Mouse (Mus musculus) left cerebral cortex, adult 6 months (tissue): Measurements from ENCODE around the gene Cby3. TPM values are rescaled to one million over a fixed set of nuclear protein-coding genes. Genes with fewer than 3 reads are reported as not detected.

ENCODE experiments used
- long read RNA-seq, 2 experiments: library from polyadenylated mRNA; unstranded; transcript quantifications; one replicate each; pipeline ENCODE4 v2.0.0; 2019 to 2020
- polyA plus RNA-seq: library from polyadenylated mRNA; unstranded; fragments of <200 nt; fragmentation: Nextera tagmentation; gene quantifications from 2 replicates; pipeline ENCODE4 v1.2.3, GENCODE M21; 2021

The Cby3 gene
- 0.93 and 1.0 TPM in 2 replicates for polyA plus RNA-seq
- long read RNA-seq, experiment 1, partial matches to known transcripts, result 1 of 1 reads
- long read RNA-seq, experiment 1, other reads (novel, unspliced or antisense), result 0 of 1 reads
- long read RNA-seq, experiment 2, result 0 reads

GRCm38 (mm10) chr11:50354162-50354561 is at the start of gene Cby3:
Gene Cby3, plus strand, starts transcription at chr11:50354462.

GRCm38 (mm10) chr11:50325496-50326301 is 28.6 kb upstream of the Cby3 start, which contains the start of gene Canx:
Gene Canx, minus strand, starts transcription at chr11:50325673.

DNA sequence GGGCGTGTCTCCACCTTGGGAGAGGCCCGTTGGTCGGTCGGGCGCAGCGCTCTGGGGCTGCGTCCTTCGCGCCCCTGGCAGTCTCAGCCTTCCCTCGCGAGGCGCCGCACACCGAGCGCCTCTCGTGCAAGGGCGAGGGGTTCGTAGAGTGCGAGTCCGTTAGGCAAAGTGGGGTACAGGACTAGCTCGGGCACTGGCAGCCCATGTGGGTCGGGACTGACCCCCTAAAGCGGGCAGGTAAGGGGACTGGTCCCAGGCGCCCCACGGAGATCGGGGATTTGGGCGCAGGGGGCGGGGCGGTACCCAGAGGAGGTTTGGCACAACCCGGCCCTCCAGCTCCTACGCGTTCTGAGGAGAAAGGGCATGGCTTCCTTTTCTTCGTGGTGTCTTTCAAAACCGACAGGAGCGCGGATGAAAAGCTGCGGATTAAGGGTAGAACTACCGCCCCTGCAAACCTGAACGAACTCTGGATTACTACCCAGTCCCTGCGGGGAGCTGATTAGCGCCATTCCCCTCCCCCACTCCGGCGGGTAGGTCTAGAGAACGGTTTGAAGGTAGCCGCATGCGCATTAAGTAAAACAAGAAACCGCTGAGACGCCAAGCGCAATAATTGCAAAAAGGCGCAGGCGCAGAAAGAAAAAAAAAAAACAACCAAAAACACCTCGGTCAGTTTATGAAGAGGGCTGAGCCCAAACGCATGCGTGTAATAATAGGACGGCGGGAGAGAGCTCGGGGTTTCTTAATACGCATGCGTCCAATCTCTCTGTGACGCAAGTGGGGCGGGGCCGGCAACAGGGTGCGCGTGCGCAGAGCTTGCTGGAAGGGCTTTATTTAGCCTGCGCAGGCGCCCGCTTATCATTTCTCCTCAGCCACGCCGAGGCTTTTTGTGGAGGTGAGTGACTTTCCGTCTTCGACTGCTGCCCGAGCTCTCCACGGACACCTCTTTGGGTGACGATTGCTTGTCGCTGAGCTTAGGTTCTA is 22.9 kb downstream of the Cby3 start, which contains the start of gene Hnrnph1:
Gene Hnrnph1, plus strand, starts transcription at position 80 of the 981 bp plus-strand sequence.

Other genes with a start within 250 kb of the Cby3 start
- gene Tbc1d9b, start 223.1 kb upstream of the Cby3 start, polyA plus RNA-seq, result 84.3 and 84.9 TPM in 2 replicates
- gene Mrnip, start 180.0 kb upstream of the Cby3 start, polyA plus RNA-seq, result 18.9 and 24.9 TPM in 2 replicates
- 303 and 390 TPM in 2 replicates for gene Sqstm1, start 143.6 kb upstream of the Cby3 start, polyA plus RNA-seq
- gene Mgat4b, start 143.6 kb upstream of the Cby3 start, polyA plus RNA-seq, result 12.0 and 15.5 TPM in 2 replicates
- gene Ltc4s, start 115.8 kb upstream of the Cby3 start, polyA plus RNA-seq, result 14.5 and 16.4 TPM in 2 replicates
- gene Maml1, start 62.2 kb upstream of the Cby3 start, polyA plus RNA-seq, result 0.81 and 2.4 TPM in 2 replicates
- 87.9 and 189 TPM in 2 replicates for gene Canx, start 28.8 kb upstream of the Cby3 start, polyA plus RNA-seq
- gene Hnrnph1, start 22.5 kb downstream of the Cby3 start, polyA plus RNA-seq, result 35.4 and 45.9 TPM in 2 replicates
- gene Rufy1, start 76.7 kb downstream of the Cby3 start, polyA plus RNA-seq, result 19.1 and 21.9 TPM in 2 replicates
- gene Adamts2, start 247.6 kb downstream of the Cby3 start, polyA plus RNA-seq, result 1.3 and 2.4 TPM in 2 replicates